Mouse (Mus musculus) CH12.LX (cell line): ENCODE measurements at regions not wholly inside any gene's neighbourhood (a gene's known extent, or its start where the extent isn't known, plus 50 kb on each side); places are given as distances from the start of the nearest gene placed in this dataset.

Experiments used
- DNase-seq: peaks from one replicate; pipeline ENCODE4 v3.0.0-alpha.2; 2013; ENCODE audit errors: extremely low read depth
- H3K27ac ChIP-seq: 2 replicates; pipeline ENCODE4 v1.5.1; 2012; ENCODE audit warnings: low read depth, mild to moderate bottlenecking, control low read depth, moderate library complexity; ENCODE audit not compliant: insufficient read depth
- H3K27me3 ChIP-seq: replicated peaks from 2 replicates; pipeline ENCODE3; 2012; ENCODE audit warnings: inconsistent platforms
- H3K36me3 ChIP-seq, 2 experiments: replicated peaks in 1 of 2; 2 replicates each; pipeline versions ENCODE3 to v1.6.1; 2012; ENCODE audit warnings: inconsistent platforms in 1 of 2, low read length in 1 of 2, mild to moderate bottlenecking in 1 of 2, mixed read lengths in 1 of 2, moderate library complexity in 1 of 2; ENCODE audit not compliant: control insufficient read depth in 1 of 2, insufficient read depth in 1 of 2
- H3K4me1 ChIP-seq, 2 experiments: 2 replicates each; pipeline ENCODE4 v1.6.1; 2012; ENCODE audit warnings: inconsistent platforms in 1 of 2, moderate library complexity in 1 of 2; ENCODE audit not compliant: insufficient read depth in 2 of 2, control insufficient read depth in 1 of 2
- H3K4me2 ChIP-seq: 2 replicates; pipeline ENCODE4 v1.6.1; 2012; ENCODE audit warnings: low read depth, mild to moderate bottlenecking, control low read depth; ENCODE audit not compliant: poor library complexity, insufficient read depth, severe bottlenecking
- H3K4me3 ChIP-seq, 3 experiments: fragments of 150-350 bp in 1 of 3; sonication (generic) in 1 of 3; replicated peaks in 1 of 3; 2 replicates each; pipeline versions ENCODE3 to v1.5.1; 2011 to 2012; ENCODE audit warnings: low read depth in 2 of 3, low read length in 2 of 3, mild to moderate bottlenecking in 2 of 3, moderate library complexity in 2 of 3, control low read depth in 1 of 3, improper control_type of control experiment in 1 of 3, inconsistent platforms in 1 of 3, mixed read lengths in 1 of 3; ENCODE audit not compliant: poor library complexity in 1 of 3
- H3K79me2 ChIP-seq: replicated peaks from 2 replicates; pipeline ENCODE4 v1.6.1; 2012; ENCODE audit warnings: mild to moderate bottlenecking, moderate library complexity; ENCODE audit not compliant: control insufficient read depth, poor library complexity, insufficient read depth, severe bottlenecking; ENCODE audit errors: extremely low read depth
- H3K9ac ChIP-seq: 2 replicates; pipeline ENCODE4 v1.6.1; 2012; ENCODE audit warnings: low read depth, mild to moderate bottlenecking, control low read depth, moderate library complexity; ENCODE audit not compliant: insufficient read depth
- H3K9me3 ChIP-seq: replicated peaks from 2 replicates; pipeline ENCODE3; 2012; ENCODE audit warnings: low read length, inconsistent platforms, mixed read lengths
- BHLHE40 ChIP-seq: IDR thresholded peaks from 2 replicates; pipeline ENCODE4 v1.6.1; 2011; ENCODE audit warnings: mild to moderate bottlenecking, low read depth, low read length, improper control_type of control experiment
- ELF1 ChIP-seq: IDR thresholded peaks from 2 replicates; pipeline ENCODE4 v1.6.1; 2014; ENCODE audit warnings: low read depth, mild to moderate bottlenecking, inconsistent platforms, low read length, improper control_type of control experiment
- EP300 ChIP-seq: IDR thresholded peaks from 2 replicates; pipeline ENCODE4 v1.6.1; 2011; ENCODE audit warnings: low read length, improper control_type of control experiment
- GABPA ChIP-seq: IDR thresholded peaks from 2 replicates; pipeline ENCODE4 v1.6.1; 2012; ENCODE audit warnings: low read depth, low read length, improper control_type of control experiment, inconsistent platforms; ENCODE audit not compliant: insufficient replicate concordance
- IRF4 ChIP-seq: IDR thresholded peaks from 2 replicates; pipeline ENCODE4 v1.6.1; 2014; ENCODE audit warnings: low read depth, mild to moderate bottlenecking, inconsistent platforms, low read length, improper control_type of control experiment
- JUN ChIP-seq: IDR thresholded peaks from 2 replicates; pipeline ENCODE4 v1.6.1; 2011; ENCODE audit warnings: low read depth, mild to moderate bottlenecking, low read length, improper control_type of control experiment, moderate library complexity; ENCODE audit not compliant: insufficient read depth
- JUND ChIP-seq: conservative IDR thresholded peaks from 2 replicates; pipeline ENCODE4 v1.6.1; 2011; ENCODE audit warnings: low read depth, low read length, improper control_type of control experiment
- MAX ChIP-seq: IDR thresholded peaks from 2 replicates; pipeline ENCODE4 v1.6.1; 2011; ENCODE audit warnings: low read length, improper control_type of control experiment
- MXI1 ChIP-seq: IDR thresholded peaks from 2 replicates; pipeline ENCODE4 v1.6.1; 2011; ENCODE audit warnings: mild to moderate bottlenecking, low read depth, low read length, improper control_type of control experiment
- NELFE ChIP-seq: IDR thresholded peaks from 2 replicates; pipeline ENCODE4 v1.6.1; 2011; ENCODE audit warnings: low read depth, low read length, improper control_type of control experiment
- NRF1 ChIP-seq: IDR thresholded peaks from 2 replicates; pipeline ENCODE4 v1.6.1; 2014; ENCODE audit warnings: low read depth, mild to moderate bottlenecking, inconsistent platforms, low read length, improper control_type of control experiment, moderate library complexity
- POLR2A ChIP-seq: IDR thresholded peaks from 2 replicates; pipeline ENCODE4 v1.6.1; 2011; ENCODE audit warnings: low read depth, mild to moderate bottlenecking, improper control_type of control experiment, low read length
- RCOR1 ChIP-seq: conservative IDR thresholded peaks from 2 replicates; pipeline ENCODE4 v1.6.1; 2012; ENCODE audit warnings: low read depth, mild to moderate bottlenecking, inconsistent platforms, low read length, improper control_type of control experiment
- SIN3A ChIP-seq: IDR thresholded peaks from 2 replicates; pipeline ENCODE4 v1.6.1; 2012; ENCODE audit warnings: low read length, improper control_type of control experiment, inconsistent platforms
- TCF12 ChIP-seq: IDR thresholded peaks from 2 replicates; pipeline ENCODE4 v1.6.1; 2014; ENCODE audit warnings: low read depth, mild to moderate bottlenecking, inconsistent platforms, low read length, improper control_type of control experiment
- USF1 ChIP-seq: IDR thresholded peaks from 2 replicates; pipeline ENCODE4 v1.6.1; 2014; ENCODE audit warnings: low read depth, mild to moderate bottlenecking, inconsistent platforms, low read length, improper control_type of control experiment
- ZC3H11A ChIP-seq: IDR thresholded peaks from 2 replicates; pipeline ENCODE4 v1.6.1; 2012; ENCODE audit warnings: low read depth, mild to moderate bottlenecking, inconsistent platforms, low read length, improper control_type of control experiment
- ZKSCAN1 ChIP-seq: IDR thresholded peaks from 2 replicates; pipeline ENCODE4 v1.6.1; 2012; ENCODE audit warnings: low read depth, inconsistent platforms, low read length, improper control_type of control experiment, borderline replicate concordance
- ZMIZ1 ChIP-seq: IDR thresholded peaks from 2 replicates; pipeline ENCODE4 v1.6.1; 2012; ENCODE audit warnings: low read depth, mild to moderate bottlenecking, inconsistent platforms, low read length, improper control_type of control experiment
- ZNF384 ChIP-seq: IDR thresholded peaks from 2 replicates; pipeline ENCODE4 v1.6.1; 2012; ENCODE audit warnings: low read depth, low read length, improper control_type of control experiment, inconsistent platforms
- dilution Hi-C: fragments of 300-500 bp; cut with MboI; formaldehyde crosslinking; loops from 2 replicates; pipeline ENCODE4 v1.14.3; 2020; ENCODE audit warnings: low sequenced_read_pairs; ENCODE audit not compliant: extremely low pct_unique_long_range_greater_than_20kb, extremely low pct_ligation_motif_present
- in situ Hi-C: fragments of 300-500 bp; cut with MboI; formaldehyde crosslinking; loops from 3 replicates; pipeline ENCODE4 v1.14.3; 2019; ENCODE audit warnings: low sequenced_read_pairs, low pct_ligation_motif_present, low pct_unique_long_range_greater_than_20kb, mixed read lengths

- no peak for DNase-seq
- no peaks in the 10 kb centered on the region for H3K9me3 ChIP-seq
- no peak overlapping the region for H3K9ac ChIP-seq
- dilution Hi-C loops (no loop called here), in situ Hi-C loops (no loop called here)
- no peak overlapping the region for H3K27ac ChIP-seq
- no peaks in the 10 kb centered on the region for H3K27me3 ChIP-seq
- no peaks in the 10 kb centered on the region for H3K36me3 ChIP-seq
- peaks cover 0 to 10% of the 10 kb centered on the region in 2 experiments; a peak in 2 of 4 replicates for H3K4me1 ChIP-seq
- H3K4me2 ChIP-seq: no peak overlapping the region
- TF ChIP-seq ZNF384 (no peak), NELFE (no peak), RCOR1 (no peak), JUN (no peak), ZMIZ1 (no peak), USF1 (no peak), MXI1 (no peak), ZKSCAN1 (no peak), TCF12 (no peak), GABPA (no peak), ZC3H11A (no peak), NRF1 (no peak), ELF1 (no peak), BHLHE40 (no peak), JUND (no peak), IRF4 (no peak), POLR2A (no peak), EP300 (no peak), MAX (no peak)
- no peak overlapping the region for H3K4me3 ChIP-seq
- no peaks in the 10 kb centered on the region for H3K79me2 ChIP-seq
Observed at GRCm38 (mm10) chr10:42126816-42127215, 108.6 kb upstream of the Armc2 start.

GRCm38 (mm10) chr10:42122768-42123635 is 104.8 kb upstream of the Armc2 start:
- Histone ChIP-seq H3K27me3 (no peaks in the 10 kb centered on the region), H3K9me3 (no peaks in the 10 kb centered on the region), H3K9ac (no peak overlapping the region), H3K79me2 (no peaks in the 10 kb centered on the region), H3K4me3 (no peak overlapping the region), H3K36me3 (no peaks in the 10 kb centered on the region), H3K4me1 (peaks cover 0 to 5% of the 10 kb centered on the region in 2 experiments; a peak in 2 of 4 replicates), H3K27ac (no peak overlapping the region), H3K4me2 (no peak overlapping the region)
- TF ChIP-seq SIN3A: no peak
- TF ChIP-seq BHLHE40: no peak
- no peak for DNase-seq
- in situ Hi-C loops (no loop called here), dilution Hi-C loops (no loop called here)
